Mouse (Mus musculus) embryonic facial prominence, embryonic 12.5 days (tissue): ENCODE results near the gene Mfn1. TPM values are rescaled to one million over a fixed set of nuclear protein-coding genes. Genes with fewer than 3 reads are reported as not detected.

Source experiments
- ATAC-seq: fragments of 200-750 bp; cut with Nextera tagmentation; 2 replicates; pipeline ENCODE4 v1.8.0; 2017; ENCODE audit not compliant: insufficient number of reproducible peaks, insufficient read depth, low FRiP score, low TSS enrichment
- H3K27ac ChIP-seq: fragments of 300-500 bp; sonication (generic); 2 replicates; pipeline ENCODE4 v1.5.1; 2016; ENCODE audit warnings: mild to moderate bottlenecking
- H3K27me3 ChIP-seq: fragments of 300-500 bp; sonication (generic); 2 replicates; pipeline ENCODE4 v1.6.1; 2016; ENCODE audit warnings: mild to moderate bottlenecking, moderate library complexity
- H3K36me3 ChIP-seq: fragments of 300-500 bp; sonication (generic); 2 replicates; pipeline ENCODE4 v1.6.1; 2016; ENCODE audit warnings: mild to moderate bottlenecking
- H3K4me1 ChIP-seq: fragments of 300-500 bp; sonication (generic); 2 replicates; pipeline ENCODE4 v1.6.1; 2016
- H3K4me2 ChIP-seq: fragments of 300-500 bp; sonication (generic); replicated peaks from 2 replicates; pipeline ENCODE4 v1.6.1; 2016; ENCODE audit warnings: mild to moderate bottlenecking, moderate library complexity
- H3K4me3 ChIP-seq: fragments of 300-500 bp; sonication (generic); 2 replicates; pipeline ENCODE4 v1.5.1; 2016; ENCODE audit warnings: mild to moderate bottlenecking
- H3K9ac ChIP-seq: fragments of 300-500 bp; sonication (generic); 2 replicates; pipeline ENCODE4 v1.6.1; 2016; ENCODE audit warnings: mild to moderate bottlenecking, moderate library complexity
- H3K9me3 ChIP-seq: fragments of 300-500 bp; sonication (generic); 2 replicates; pipeline ENCODE4 v1.6.1; 2016; ENCODE audit warnings: mild to moderate bottlenecking, moderate library complexity
- WGBS: fragments of 180-500 bp; shearing (Covaris S2); methylation state at CpG from one replicate; pipeline ENCODE4 v1.1.7; 2016; 5-methylcytosine and 5-hydroxymethylcytosine counted together
- polyA plus RNA-seq: library from polyadenylated mRNA; unstranded; fragments of >200 nt; fragmentation: Nextera tagmentation; extraction: Ambion mirVana; gene quantifications from 2 replicates; pipeline ENCODE4 v1.2.1, GENCODE M21; 2016

Gene Mfn1
- polyA plus RNA-seq, 1 experiment from 2014 or later = 44.5 TPM

GRCm38 (mm10) chr3:32495856-32496710, 33.2 kb upstream of the Mfn1 start:
- Histone ChIP-seq H3K9me3 (no peaks in the 10 kb centered on the region), H3K4me3 (no peak overlapping the region), H3K27ac (no peak overlapping the region), H3K36me3 (no peaks in the 10 kb centered on the region), H3K27me3 (no peaks in the 10 kb centered on the region), H3K4me1 (peaks cover 10% of the 10 kb centered on the region; the same call in 1 of the 2 replicates), H3K4me2 (no peak overlapping the region), H3K9ac (no peak overlapping the region)
- 42% methylated on average over 8 of the region's 8 CpGs for WGBS
- no peak for ATAC-seq

DNA sequence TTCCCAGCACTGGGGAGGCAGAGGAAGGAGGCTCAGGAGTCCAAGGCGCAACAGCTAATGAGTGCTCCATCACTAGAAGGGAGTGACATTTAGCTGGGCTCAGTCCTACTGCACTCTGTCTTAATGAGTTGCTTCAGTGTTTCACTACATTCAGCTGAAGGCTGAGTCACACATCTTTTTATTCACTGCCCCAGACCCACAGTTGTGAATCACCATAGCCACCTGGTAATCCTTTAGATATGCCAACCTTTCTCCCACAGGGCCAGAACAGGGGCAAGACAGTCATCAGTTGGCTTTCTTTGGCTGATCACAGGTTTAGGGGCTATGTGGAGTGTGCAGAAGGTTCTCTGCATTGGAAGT, 32.6 kb upstream of the Mfn1 start:
- Histone ChIP-seq H3K4me2 (no peak overlapping the region), H3K4me3 (no peak overlapping the region), H3K36me3 (no peaks in the 10 kb centered on the region), H3K27me3 (no peaks in the 10 kb centered on the region), H3K9ac (no peak overlapping the region), H3K4me1 (peaks cover 10% of the 10 kb centered on the region; the same call in 1 of the 2 replicates), H3K27ac (no peak overlapping the region), H3K9me3 (no peaks in the 10 kb centered on the region)
- ATAC-seq = no peak
- WGBS = 92% methylated on average over 1 of the region's 1 CpGs

- Histone ChIP-seq H3K4me1 (peaks cover 10% of the 10 kb centered on the region; the same call in 1 of the 2 replicates), H3K9ac (no peak overlapping the region), H3K27ac (no peak overlapping the region), H3K36me3 (no peaks in the 10 kb centered on the region), H3K4me2 (no peak overlapping the region), H3K9me3 (no peaks in the 10 kb centered on the region), H3K27me3 (no peaks in the 10 kb centered on the region), H3K4me3 (no peak overlapping the region)
- no peak for ATAC-seq
- 95% methylated on average over 2 of the region's 2 CpGs for WGBS
These were observed 28.9 kb upstream of the Mfn1 start for GRCm38 (mm10) chr3:32500346-32500745.

GRCm38 (mm10) chr3:32505841-32506240, 23.4 kb upstream of the Mfn1 start:
- WGBS = 73% methylated on average over 3 of the region's 3 CpGs
- no peak overlapping the region for H3K9ac ChIP-seq

GRCm38 (mm10) chr3:32506366-32507225, 22.7 kb upstream of the Mfn1 start:
- WGBS = 53% methylated on average over 11 of the region's 11 CpGs

More at GRCm38 (mm10) chr3:32505841-32506240, 23.4 kb upstream of the Mfn1 start:
- Histone ChIP-seq H3K4me1 (peaks cover 7% of the 10 kb centered on the region), H3K4me2 (no peak overlapping the region), H3K27me3 (no peaks in the 10 kb centered on the region), H3K36me3 (no peaks in the 10 kb centered on the region), H3K9me3 (no peaks in the 10 kb centered on the region), H3K4me3 (no peak overlapping the region), H3K27ac (no peak overlapping the region)
- ATAC-seq = no peak

GRCm38 (mm10) chr3:32508666-32509324, 20.5 kb upstream of the Mfn1 start:
- no peak overlapping the region for H3K27ac ChIP-seq
- no peak for ATAC-seq
- no peaks in the 10 kb centered on the region for H3K9me3 ChIP-seq
- H3K9ac ChIP-seq = no peak overlapping the region
- H3K27me3 ChIP-seq = no peaks in the 10 kb centered on the region
- WGBS = 2% methylated on average over 17 of the region's 17 CpGs
- peaks cover 12% of the 10 kb centered on the region for H3K4me1 ChIP-seq
- H3K4me3 ChIP-seq = peak overlapping the region; percentile 16; the same call in 1 of the 2 replicates
- no peaks in the 10 kb centered on the region for H3K36me3 ChIP-seq
- peak overlapping the region; percentile 65 for H3K4me2 ChIP-seq

More at GRCm38 (mm10) chr3:32506366-32507225, 22.7 kb upstream of the Mfn1 start:
- Histone ChIP-seq H3K4me1 (peaks cover 10% of the 10 kb centered on the region), H3K36me3 (no peaks in the 10 kb centered on the region), H3K4me3 (no peak overlapping the region), H3K9ac (no peak overlapping the region), H3K4me2 (no peak overlapping the region), H3K27me3 (no peaks in the 10 kb centered on the region), H3K27ac (no peak overlapping the region), H3K9me3 (no peaks in the 10 kb centered on the region)
- no peak for ATAC-seq

GRCm38 (mm10) chr3:32509496-32510374, 19.5 kb upstream of the Mfn1 start, which contains the start of gene Zfp639:
Zfp639 (plus strand) TSS chr3:32510259.
- H3K4me3 ChIP-seq = peak within 1 kb of the TSS; percentile 91
- no peaks in the 10 kb centered on the region for H3K9me3 ChIP-seq
- no peak for ATAC-seq
- H3K4me1 ChIP-seq = peaks cover 12% of the 10 kb centered on the region
- H3K27ac ChIP-seq = peak within 1 kb of the TSS; percentile 78
- H3K27me3 ChIP-seq = no peaks in the 10 kb centered on the region
- 6% methylated on average over 24 of the region's 24 CpGs for WGBS
- H3K9ac ChIP-seq = peak within 1 kb of the TSS; percentile 95
- H3K4me2 ChIP-seq = peak within 1 kb of the TSS; percentile 65
- no peaks in the 10 kb centered on the region for H3K36me3 ChIP-seq

- under 1% methylated on average over 63 of the region's 69 CpGs for WGBS
- peak overlapping the region; percentile 95 for H3K9ac ChIP-seq
These were observed 18.7 kb upstream of the Mfn1 start for GRCm38 (mm10) chr3:32510375-32511190.

GRCm38 (mm10) chr3:32511191-32511550, 18.1 kb upstream of the Mfn1 start:
- Histone ChIP-seq H3K9me3 (no peaks in the 10 kb centered on the region), H3K4me3 (peak overlapping the region; percentile 91), H3K9ac (peak overlapping the region; percentile 95), H3K27ac (no peak overlapping the region), H3K36me3 (peaks cover 9% of the 10 kb centered on the region), H3K4me1 (peaks cover 12% of the 10 kb centered on the region), H3K4me2 (peak overlapping the region; percentile 65), H3K27me3 (no peaks in the 10 kb centered on the region)
- no peak for ATAC-seq
- WGBS = 5% methylated on average over 13 of the region's 13 CpGs

More at GRCm38 (mm10) chr3:32510375-32511190, 18.7 kb upstream of the Mfn1 start:
- H3K4me2 ChIP-seq = peak overlapping the region; percentile 65
- peaks cover 12% of the 10 kb centered on the region for H3K4me1 ChIP-seq
- peak overlapping the region; percentile 91 for H3K4me3 ChIP-seq
- H3K9me3 ChIP-seq = no peaks in the 10 kb centered on the region
- H3K36me3 ChIP-seq = peaks cover 4% of the 10 kb centered on the region
- ATAC-seq = peak; percentile 93
- peak overlapping the region; percentile 78 for H3K27ac ChIP-seq
- no peaks in the 10 kb centered on the region for H3K27me3 ChIP-seq

GRCm38 (mm10) chr3:32512686-32513284, 16.5 kb upstream of the Mfn1 start:
- no peak for ATAC-seq
- H3K4me2 ChIP-seq = no peak overlapping the region
- H3K27ac ChIP-seq = no peak overlapping the region
- H3K36me3 ChIP-seq = peaks cover 24% of the 10 kb centered on the region
- peaks cover 12% of the 10 kb centered on the region for H3K4me1 ChIP-seq
- no peaks in the 10 kb centered on the region for H3K27me3 ChIP-seq
- no peaks in the 10 kb centered on the region for H3K9me3 ChIP-seq
- whole genome bisulfite sequencing = 92% methylated on average over 7 of the region's 7 CpGs
- H3K4me3 ChIP-seq = no peak overlapping the region
- no peak overlapping the region for H3K9ac ChIP-seq
